Mouse (Mus musculus) spleen, adult 2 months (tissue): ENCODE measurements around the gene Gpr107.

Experiments
- CTCF ChIP-seq: fragments of 200-500 bp; IDR thresholded peaks from 2 replicates; pipeline ENCODE4 v1.5.1; 2011; ENCODE audit warnings: mild to moderate bottlenecking, inconsistent platforms; ENCODE audit not compliant: insufficient read depth, insufficient read length, insufficient replicate concordance; ENCODE audit errors: extremely low read depth
- POLR2A ChIP-seq: fragments of 200-500 bp; IDR thresholded peaks from 2 replicates; pipeline ENCODE4 v1.6.1; 2011; ENCODE audit warnings: low read depth, low read length, inconsistent platforms

- no peak for TF ChIP-seq POLR2A
- no peak for TF ChIP-seq CTCF
These were observed 19.9 kb downstream of the Gpr107 start for GRCm38 (mm10) chr2:31172001-31172400.
